Mouse (Mus musculus) brain, embryonic 18.5 days (tissue): Measurements from ENCODE around the gene Slc26a3.

Source experiments
- DNase-seq: peaks from one replicate; pipeline ENCODE4 v3.0.0-alpha.2; 2012; ENCODE audit warnings: low read depth, low spot score

Gene Slc26a3

DNA sequence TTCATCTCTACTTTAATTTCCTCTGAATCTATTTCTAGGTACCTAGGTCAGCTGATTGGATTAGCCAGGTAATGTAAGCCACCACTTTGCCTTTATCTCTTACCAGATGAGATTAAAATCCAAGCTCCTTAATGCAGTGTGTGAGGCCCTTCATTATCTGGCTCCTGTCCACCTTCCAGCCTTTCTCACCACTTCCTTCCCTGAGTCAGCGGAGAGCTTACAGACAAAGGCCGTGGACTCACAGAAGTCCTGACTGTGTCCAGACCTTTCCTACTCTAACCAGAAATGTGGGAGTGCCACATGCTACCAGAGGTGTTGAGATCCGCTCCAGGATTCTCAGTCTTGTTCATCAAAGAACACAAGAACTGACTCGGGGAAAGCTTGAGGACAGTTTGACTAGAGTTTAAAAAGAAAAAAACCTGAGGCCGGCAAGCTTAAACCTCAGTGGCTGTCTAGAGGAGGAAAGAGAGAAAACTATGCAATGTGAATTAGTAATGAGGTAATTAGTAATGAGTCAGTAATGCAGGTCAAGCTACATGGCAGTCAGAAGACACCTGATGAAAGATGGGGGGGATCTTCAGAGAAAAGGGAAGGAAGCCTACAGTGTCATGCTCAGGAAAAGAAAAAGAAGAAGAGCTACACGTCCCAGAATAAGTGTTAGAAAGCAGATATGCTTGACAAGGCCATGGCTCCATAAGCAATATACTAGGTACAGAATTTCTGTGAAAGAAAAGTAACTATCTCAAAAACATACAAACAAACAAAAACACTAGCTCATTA lies 123.2 kb downstream of the Slc26a3 start:
- no peak for DNase-seq

DNA sequence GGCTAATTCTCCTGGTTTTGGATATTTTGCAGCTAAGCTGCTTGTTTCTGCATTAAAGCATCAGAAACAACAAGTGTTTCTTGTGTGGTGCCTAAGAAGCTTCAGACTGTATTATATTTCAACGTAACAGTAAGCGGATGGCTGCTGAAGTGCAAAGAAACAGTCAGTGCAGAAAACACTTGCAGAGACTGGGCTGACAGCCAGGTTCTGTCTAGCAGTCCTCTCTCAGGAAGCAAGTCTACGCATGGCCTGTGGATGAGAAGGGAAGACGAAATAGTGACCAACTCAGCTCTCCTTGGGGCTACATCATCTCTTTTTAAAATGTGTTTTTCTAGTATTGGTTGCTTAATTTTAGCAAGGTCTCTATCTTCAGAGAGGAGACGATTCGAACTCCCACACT lies 129.4 kb downstream of the Slc26a3 start:
- DNase-seq = no peak

DNA sequence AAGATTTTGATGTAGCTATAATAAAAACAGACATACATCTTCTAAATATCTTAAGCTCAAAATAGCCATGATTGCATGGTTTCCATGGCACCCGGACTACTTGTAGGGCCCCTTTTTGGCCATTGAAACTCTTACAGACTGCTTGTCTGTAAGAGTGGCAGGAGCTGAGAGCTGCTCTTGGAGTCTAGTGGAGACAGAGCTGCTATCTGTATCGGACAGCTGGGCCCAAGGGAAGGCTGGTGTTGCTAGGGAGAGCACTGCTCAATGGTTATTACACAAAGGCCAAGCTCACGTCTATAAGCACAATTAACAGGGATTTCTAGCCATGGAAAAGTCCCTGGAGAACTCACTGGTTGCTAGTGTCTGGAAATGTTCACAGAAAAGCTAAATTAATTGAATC lies 130.7 kb downstream of the Slc26a3 start:
- no peak for DNase-seq
